Mouse (Mus musculus) hindbrain, embryonic 15.5 days (tissue): ENCODE data around the gene Capn2. TPM values are rescaled to one million over a fixed set of nuclear protein-coding genes. Genes with fewer than 3 reads are reported as not detected.

Experiments used
- ATAC-seq: fragments of 200-750 bp; cut with Nextera tagmentation; 2 replicates; pipeline ENCODE4 v1.8.0; 2017; ENCODE audit warnings: low read depth, moderate number of reproducible peaks, moderate TSS enrichment; ENCODE audit not compliant: low FRiP score
- H3K27ac ChIP-seq: fragments of 300-500 bp; sonication (generic); replicated peaks from 2 replicates; pipeline ENCODE4 v1.5.1; 2015; ENCODE audit warnings: mild to moderate bottlenecking, inconsistent platforms
- H3K27me3 ChIP-seq: fragments of 300-500 bp; sonication (generic); 2 replicates; pipeline ENCODE4 v1.6.1; 2015; ENCODE audit warnings: control low read depth, inconsistent platforms
- H3K36me3 ChIP-seq: fragments of 300-500 bp; sonication (generic); 2 replicates; pipeline ENCODE4 v1.6.1; 2015; ENCODE audit warnings: control low read depth, inconsistent platforms
- H3K4me1 ChIP-seq: fragments of 300-500 bp; sonication (generic); replicated peaks from 2 replicates; pipeline ENCODE4 v1.6.1; 2015; ENCODE audit warnings: control low read depth, inconsistent platforms
- H3K4me2 ChIP-seq: fragments of 300-500 bp; sonication (generic); 2 replicates; pipeline ENCODE4 v1.6.1; 2015; ENCODE audit warnings: moderate library complexity, mild to moderate bottlenecking, inconsistent platforms
- H3K4me3 ChIP-seq: fragments of 300-500 bp; sonication (generic); 2 replicates; pipeline ENCODE4 v1.5.1; 2015; ENCODE audit warnings: mild to moderate bottlenecking, inconsistent platforms
- H3K9ac ChIP-seq: fragments of 300-500 bp; sonication (generic); 2 replicates; pipeline ENCODE4 v1.6.1; 2015; ENCODE audit warnings: inconsistent platforms
- H3K9me3 ChIP-seq: fragments of 300-500 bp; sonication (generic); 2 replicates; pipeline ENCODE4 v1.6.1; 2016; ENCODE audit warnings: control low read depth, inconsistent platforms
- WGBS: fragments of 180-500 bp; shearing (Covaris S2); methylation state at CpG from one replicate; pipeline ENCODE4 v1.1.7; 2015; 5-methylcytosine and 5-hydroxymethylcytosine counted together
- polyA plus RNA-seq: library from polyadenylated mRNA; unstranded; fragments of >200 nt; fragmentation: Nextera tagmentation; extraction: Ambion mirVana; gene quantifications from 2 replicates; pipeline ENCODE4 v1.2.1, GENCODE M21; 2015

Gene Capn2
- polyA plus RNA-seq, 1 experiment from 2014 or later = 93.9 TPM

DNA sequence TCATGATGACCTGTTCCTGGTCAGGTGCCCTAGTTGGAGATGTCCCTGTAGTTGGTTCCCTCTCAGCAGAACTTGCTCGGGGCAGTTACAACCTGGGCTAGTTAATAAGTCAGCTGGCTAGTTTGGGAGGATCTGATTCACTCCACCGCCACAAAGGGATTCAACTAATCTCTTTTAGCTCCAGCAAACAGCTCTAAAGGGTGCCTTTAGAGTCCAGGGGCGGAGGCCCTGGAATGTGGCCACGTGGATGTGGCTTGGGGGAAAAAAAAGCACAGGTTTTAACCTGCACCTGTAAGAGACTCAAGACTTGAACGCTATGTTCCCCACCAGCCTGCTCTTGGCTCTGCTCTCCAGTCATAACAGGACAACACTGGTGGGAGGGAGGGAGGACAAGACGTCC lies 20.7 kb downstream of the Capn2 start:
- no peak overlapping the region for H3K4me2 ChIP-seq
- H3K9me3 ChIP-seq = no peaks in the 10 kb centered on the region
- H3K27me3 ChIP-seq = no peaks in the 10 kb centered on the region
- no peak overlapping the region for H3K27ac ChIP-seq
- H3K4me1 ChIP-seq = peaks cover 8% of the 10 kb centered on the region; the same call in 1 of the 2 replicates
- H3K4me3 ChIP-seq = no peak overlapping the region
- H3K36me3 ChIP-seq = no peaks in the 10 kb centered on the region
- H3K9ac ChIP-seq = no peak overlapping the region
- WGBS = 75% methylated on average over 6 of the region's 6 CpGs
- no peak for ATAC-seq

GRCm38 (mm10) chr1:182494285-182495145 lies 22.9 kb downstream of the Capn2 start:
- Histone ChIP-seq H3K9ac (no peak overlapping the region), H3K4me2 (no peak overlapping the region), H3K27ac (no peak overlapping the region), H3K4me1 (peaks cover 8% of the 10 kb centered on the region; the same call in 1 of the 2 replicates), H3K4me3 (no peak overlapping the region), H3K27me3 (no peaks in the 10 kb centered on the region), H3K36me3 (no peaks in the 10 kb centered on the region), H3K9me3 (no peaks in the 10 kb centered on the region)
- ATAC-seq = peak; percentile 7; the same call in 1 of the 2 replicates
- WGBS = 71% methylated on average over 17 of the region's 17 CpGs

DNA sequence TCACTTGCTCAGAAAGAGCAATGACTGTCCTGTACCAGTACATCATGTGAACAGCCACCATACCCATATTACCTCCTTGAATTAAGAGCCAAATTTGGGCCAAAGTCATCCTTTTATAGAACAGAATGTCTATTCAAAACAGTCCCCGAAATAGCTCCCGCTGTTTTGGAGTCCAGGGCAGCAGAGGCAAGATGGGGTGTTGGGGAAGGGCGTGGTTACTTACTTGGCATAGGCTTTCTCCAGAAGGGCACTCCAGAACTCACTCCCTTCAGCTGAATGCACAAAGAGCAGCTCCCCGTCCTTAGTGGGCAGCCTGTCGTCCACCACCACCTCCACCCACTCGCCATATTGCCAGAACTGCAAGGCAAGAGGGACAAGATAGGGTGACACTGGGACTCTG lies 25.6 kb downstream of the Capn2 start:
- no peak for ATAC-seq
- Histone ChIP-seq H3K4me3 (no peak overlapping the region), H3K4me1 (peaks cover 8% of the 10 kb centered on the region; the same call in 1 of the 2 replicates), H3K4me2 (no peak overlapping the region), H3K27me3 (no peaks in the 10 kb centered on the region), H3K9ac (no peak overlapping the region), H3K9me3 (no peaks in the 10 kb centered on the region), H3K36me3 (peaks cover 9% of the 10 kb centered on the region), H3K27ac (no peak overlapping the region)
- WGBS = 88% methylated on average over 6 of the region's 6 CpGs

DNA sequence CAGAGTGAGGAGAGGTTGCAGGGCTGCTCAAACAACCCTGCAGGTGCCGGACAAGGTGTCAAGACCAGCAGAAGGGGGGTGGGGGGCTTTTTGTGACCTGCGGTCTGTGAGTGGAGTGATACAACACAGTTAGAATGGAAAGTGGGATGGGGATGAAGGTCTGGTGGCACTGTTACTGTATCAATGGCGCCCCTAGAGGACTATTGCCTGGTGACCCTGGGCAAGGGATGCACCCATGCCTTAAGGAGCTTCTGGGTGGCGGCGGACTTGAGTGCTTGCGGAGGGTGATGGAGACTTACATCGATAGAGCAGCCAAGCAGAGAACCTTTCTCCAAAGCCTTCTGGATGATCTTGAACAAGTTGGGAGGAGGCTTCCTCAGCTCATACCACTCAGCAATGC lies 26.8 kb downstream of the Capn2 start:
- 88% methylated on average over 7 of the region's 7 CpGs for WGBS
- H3K27ac ChIP-seq = peak overlapping the region; percentile 61; the same call in 1 of the 2 replicates
- no peaks in the 10 kb centered on the region for H3K9me3 ChIP-seq
- no peak overlapping the region for H3K4me2 ChIP-seq
- no peak for ATAC-seq
- peaks cover 8% of the 10 kb centered on the region; the same call in 1 of the 2 replicates for H3K4me1 ChIP-seq
- H3K9ac ChIP-seq = no peak overlapping the region
- peaks cover 17% of the 10 kb centered on the region for H3K36me3 ChIP-seq
- H3K4me3 ChIP-seq = no peak overlapping the region
- H3K27me3 ChIP-seq = no peaks in the 10 kb centered on the region

DNA sequence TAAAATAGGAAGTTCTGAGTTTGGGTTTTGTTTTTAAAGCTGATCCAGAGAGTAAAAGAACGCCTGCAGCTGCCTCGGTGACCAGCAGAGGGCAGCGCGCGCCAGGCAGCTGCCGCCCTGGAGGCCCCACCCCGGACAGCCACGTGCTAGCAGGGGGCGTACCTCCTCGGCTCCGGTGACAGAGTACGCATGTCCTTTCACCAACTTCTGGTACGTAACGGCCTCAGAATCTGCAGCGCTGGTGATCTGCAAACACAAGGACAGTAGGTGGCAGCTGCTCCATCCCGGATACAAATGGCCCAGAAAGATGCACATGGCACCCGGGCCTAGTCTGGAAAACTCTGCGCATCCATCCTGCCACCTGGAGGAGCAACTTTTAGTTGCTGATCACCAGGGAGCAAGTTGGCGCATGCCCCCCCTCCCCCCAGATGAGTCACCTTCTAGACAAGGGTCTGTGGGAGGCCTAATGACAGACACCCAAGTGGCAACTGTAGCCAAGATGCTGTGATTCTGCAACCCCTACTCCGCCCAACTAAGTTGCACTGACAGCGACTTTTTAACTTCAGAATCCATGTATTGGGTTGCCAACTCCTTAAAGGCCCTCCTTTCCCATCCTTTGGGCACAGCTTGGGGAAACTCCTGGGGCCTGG lies 27.5 kb downstream of the Capn2 start:
- H3K9ac ChIP-seq = no peak overlapping the region
- H3K9me3 ChIP-seq = no peaks in the 10 kb centered on the region
- peaks cover 8% of the 10 kb centered on the region; the same call in 1 of the 2 replicates for H3K4me1 ChIP-seq
- H3K4me2 ChIP-seq = peak overlapping the region; percentile 50
- peak; percentile 93 for ATAC-seq
- peaks cover 23% of the 10 kb centered on the region for H3K36me3 ChIP-seq
- H3K27ac ChIP-seq = peak overlapping the region; percentile 61
- H3K27me3 ChIP-seq = no peaks in the 10 kb centered on the region
- WGBS = 11% methylated on average over 21 of the region's 21 CpGs
- peak overlapping the region; percentile 16; the same call in 1 of the 2 replicates for H3K4me3 ChIP-seq

DNA sequence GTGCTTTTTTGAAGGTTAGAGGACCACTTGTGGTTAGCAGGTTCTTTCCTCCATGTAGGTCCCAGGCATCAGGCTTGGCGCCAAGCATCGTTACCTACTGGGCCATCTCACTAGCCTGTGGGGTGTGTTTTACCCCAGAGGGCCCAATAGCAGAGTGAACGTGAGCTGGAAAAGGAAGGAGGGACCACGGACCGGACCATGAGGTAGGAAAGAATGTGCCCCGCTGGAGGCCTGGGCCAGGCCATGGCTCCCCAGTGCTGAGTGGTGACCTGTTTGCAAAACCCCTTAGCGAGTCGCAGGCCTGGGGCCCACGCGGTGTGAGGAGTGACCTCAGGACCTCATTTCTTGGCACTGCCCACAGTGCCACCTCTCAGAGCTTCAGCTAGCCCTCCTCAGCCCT lies 28.9 kb downstream of the Capn2 start:
- ATAC-seq = no peak; the same call in 1 of the 2 replicates
- no peak overlapping the region for H3K4me2 ChIP-seq
- no peaks in the 10 kb centered on the region for H3K9me3 ChIP-seq
- WGBS = 93% methylated on average over 10 of the region's 10 CpGs
- H3K4me1 ChIP-seq = no peaks in the 10 kb centered on the region
- peaks cover 35% of the 10 kb centered on the region for H3K36me3 ChIP-seq
- H3K27ac ChIP-seq = no peak overlapping the region
- no peaks in the 10 kb centered on the region for H3K27me3 ChIP-seq
- no peak overlapping the region for H3K4me3 ChIP-seq
- no peak overlapping the region for H3K9ac ChIP-seq

GRCm38 (mm10) chr1:182483910-182484274 lies 33.5 kb downstream of the Capn2 start:
- no peaks in the 10 kb centered on the region for H3K4me1 ChIP-seq
- peaks cover 67% of the 10 kb centered on the region for H3K36me3 ChIP-seq

DNA sequence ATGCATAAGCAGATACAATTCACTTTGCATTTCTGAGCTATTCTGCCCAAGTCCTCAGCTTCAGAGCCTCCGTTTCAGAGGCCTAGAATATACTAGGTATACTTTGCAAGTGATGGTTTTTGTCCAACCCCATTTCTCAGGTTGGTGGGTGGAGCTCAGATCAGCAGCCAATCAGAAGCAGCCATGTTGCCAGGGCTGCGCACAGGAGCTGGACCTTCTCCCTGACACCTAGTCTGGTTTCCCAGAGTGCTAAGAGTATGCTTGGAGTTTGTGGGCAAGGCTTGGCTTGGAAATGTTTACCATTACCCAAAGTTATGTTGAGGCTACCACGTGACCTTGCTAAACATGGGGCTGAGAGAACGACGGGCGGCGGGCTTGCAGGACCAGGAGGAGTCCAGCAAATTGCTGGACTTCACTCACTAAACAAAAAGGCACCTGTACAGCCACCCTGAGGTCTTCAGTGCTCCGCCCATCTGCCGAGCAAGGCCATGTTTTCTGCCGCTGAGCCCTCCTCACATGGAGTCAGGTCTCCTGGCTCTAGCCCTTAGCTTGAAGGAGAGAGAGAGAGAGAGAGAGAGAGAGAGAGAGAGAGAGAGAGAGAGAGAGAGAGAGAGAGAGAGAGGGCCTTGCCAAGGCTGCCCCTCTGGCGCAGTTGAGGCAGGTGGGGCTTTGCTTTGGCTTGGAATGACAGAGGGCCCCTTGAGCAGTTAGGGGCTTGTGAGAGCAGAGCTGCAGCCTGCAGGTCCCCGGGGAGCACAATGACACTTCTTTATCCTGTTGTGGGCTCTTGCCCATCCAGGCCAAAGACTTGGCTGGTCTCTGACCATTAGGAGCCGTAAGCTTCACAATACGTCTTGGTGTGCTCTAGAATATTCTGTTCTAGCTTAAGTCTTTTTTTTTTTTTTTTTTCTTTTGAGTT lies 34.2 kb downstream of the Capn2 start:
- ATAC-seq = no peak
- Histone ChIP-seq H3K27me3 (no peaks in the 10 kb centered on the region), H3K4me3 (no peak overlapping the region), H3K27ac (no peak overlapping the region), H3K9ac (no peak overlapping the region), H3K4me2 (no peak overlapping the region), H3K36me3 (peaks cover 69% of the 10 kb centered on the region), H3K9me3 (no peaks in the 10 kb centered on the region), H3K4me1 (no peaks in the 10 kb centered on the region)
- 91% methylated on average over 14 of the region's 14 CpGs for WGBS

More at GRCm38 (mm10) chr1:182483910-182484274, 33.5 kb downstream of the Capn2 start:
- Histone ChIP-seq H3K4me2 (no peak overlapping the region), H3K27me3 (no peaks in the 10 kb centered on the region), H3K27ac (no peak overlapping the region), H3K4me3 (no peak overlapping the region), H3K9me3 (no peaks in the 10 kb centered on the region), H3K9ac (no peak overlapping the region)
- 91% methylated on average over 12 of the region's 12 CpGs for WGBS
- no peak for ATAC-seq

GRCm38 (mm10) chr1:182481646-182482295 lies 35.6 kb downstream of the Capn2 start:
- Histone ChIP-seq H3K27ac (no peak overlapping the region), H3K4me3 (no peak overlapping the region), H3K36me3 (peaks cover 74% of the 10 kb centered on the region), H3K4me2 (no peak overlapping the region), H3K27me3 (no peaks in the 10 kb centered on the region), H3K4me1 (no peaks in the 10 kb centered on the region), H3K9me3 (no peaks in the 10 kb centered on the region), H3K9ac (no peak overlapping the region)
- WGBS = 87% methylated on average over 10 of the region's 10 CpGs
- no peak for ATAC-seq

- Histone ChIP-seq H3K4me1 (no peaks in the 10 kb centered on the region), H3K4me2 (no peak overlapping the region), H3K27me3 (no peaks in the 10 kb centered on the region), H3K27ac (no peak overlapping the region), H3K9ac (no peak overlapping the region), H3K4me3 (no peak overlapping the region), H3K9me3 (no peaks in the 10 kb centered on the region), H3K36me3 (peaks cover 69% of the 10 kb centered on the region)
- no peak for ATAC-seq
- 94% methylated on average over 7 of the region's 7 CpGs for WGBS
Observed at GRCm38 (mm10) chr1:182481138-182481537, 36.3 kb downstream of the Capn2 start.

GRCm38 (mm10) chr1:182478935-182479334 lies 38.5 kb downstream of the Capn2 start:
- Histone ChIP-seq H3K27me3 (no peaks in the 10 kb centered on the region), H3K36me3 (peaks cover 59% of the 10 kb centered on the region), H3K9ac (no peak overlapping the region), H3K27ac (no peak overlapping the region), H3K4me1 (no peaks in the 10 kb centered on the region), H3K9me3 (no peaks in the 10 kb centered on the region), H3K4me2 (no peak overlapping the region), H3K4me3 (no peak overlapping the region)
- WGBS = 91% methylated on average over 4 of the region's 4 CpGs
- ATAC-seq = no peak
